Mouse (Mus musculus) testis, postnatal 14 days (tissue): ENCODE measurements at regions not wholly inside any gene's neighbourhood (a gene's known extent, or its start where the extent isn't known, plus 50 kb on each side); places are given as distances from the start of the nearest gene placed in this dataset.

Experiments used
- DNase-seq: peaks from one replicate; pipeline ENCODE4 v3.0.0; 2021; ENCODE audit warnings: low spot score

DNA sequence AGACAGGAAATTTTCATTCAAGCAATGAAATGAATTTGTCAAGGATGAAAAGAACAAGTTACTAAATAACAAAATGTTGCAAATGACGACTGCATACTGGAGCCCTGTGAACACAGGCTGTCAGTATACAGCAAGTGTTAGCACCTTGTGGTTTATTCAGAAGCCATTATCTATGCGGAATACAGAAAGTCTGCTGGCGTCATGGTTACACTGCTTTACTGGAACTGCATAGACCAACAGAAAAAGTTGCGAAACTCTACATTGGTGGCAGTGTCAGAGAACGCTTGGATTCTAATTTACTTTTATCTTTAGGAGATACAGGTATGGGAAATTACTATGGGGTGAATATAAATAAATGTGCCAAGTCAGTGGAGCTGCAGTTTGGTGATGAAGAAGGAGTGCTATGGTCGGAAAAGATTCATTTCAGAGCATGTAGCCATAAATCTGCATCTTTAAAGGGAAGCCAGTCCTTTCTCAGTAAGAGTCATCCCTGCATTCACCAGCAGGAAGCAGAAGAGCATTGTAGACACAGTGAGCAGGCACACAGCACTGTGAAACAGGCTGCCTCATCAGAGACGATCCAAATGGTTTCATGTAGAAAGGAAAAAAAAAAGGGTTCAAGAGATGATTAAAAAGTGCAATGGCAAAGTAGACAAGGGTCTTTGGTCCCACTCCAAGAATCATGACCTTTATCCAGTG is 586.3 kb downstream of the Kctd12 start:
- no peak for DNase-seq

DNA sequence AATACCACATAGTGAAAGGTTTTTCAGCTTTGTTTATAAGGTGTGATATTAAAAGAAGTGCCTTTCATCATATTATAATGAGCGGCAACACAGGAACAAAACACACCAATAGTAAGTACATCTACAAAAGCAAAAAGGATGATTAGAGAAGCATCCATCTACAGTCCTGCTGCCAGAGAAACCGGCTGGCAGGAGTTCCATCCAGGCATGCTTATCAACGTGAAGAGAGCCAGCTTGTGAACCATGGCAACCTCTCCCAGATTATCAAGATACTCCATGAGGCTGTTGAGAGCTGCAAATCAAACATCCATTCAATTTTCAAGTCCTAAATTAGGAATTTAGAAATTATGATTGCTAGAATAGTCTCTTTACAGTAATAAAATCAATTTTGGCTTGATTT is 590.1 kb downstream of the Kctd12 start:
- DNase-seq: no peak

DNA sequence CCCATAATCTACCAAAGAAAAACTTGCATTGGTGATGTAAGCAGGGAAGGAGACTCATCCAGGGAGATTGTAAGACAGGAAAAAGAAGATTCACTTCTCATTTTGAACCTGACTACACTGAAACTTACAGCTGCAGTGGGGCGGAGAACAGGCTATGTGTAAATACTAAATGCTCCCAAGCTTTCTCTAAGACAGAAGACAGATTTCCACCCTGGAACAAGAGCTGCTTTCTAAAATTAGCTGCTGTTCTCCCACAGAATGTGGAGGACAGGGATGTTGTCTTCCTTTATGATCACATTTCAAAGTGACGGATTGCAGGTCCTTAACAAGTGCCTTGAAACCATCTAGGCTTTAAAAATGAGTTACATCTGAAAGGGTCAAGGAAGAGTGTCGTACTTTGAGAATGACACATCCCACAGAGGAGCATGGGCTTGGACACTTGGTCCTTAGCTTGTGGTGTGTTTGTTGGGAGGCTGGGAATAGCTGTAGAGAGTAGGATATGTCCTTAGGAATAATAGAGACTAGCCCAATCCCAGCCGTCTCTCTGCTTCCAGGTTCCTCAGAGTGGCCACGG is 609.4 kb downstream of the Kctd12 start:
- no peak for DNase-seq

DNA sequence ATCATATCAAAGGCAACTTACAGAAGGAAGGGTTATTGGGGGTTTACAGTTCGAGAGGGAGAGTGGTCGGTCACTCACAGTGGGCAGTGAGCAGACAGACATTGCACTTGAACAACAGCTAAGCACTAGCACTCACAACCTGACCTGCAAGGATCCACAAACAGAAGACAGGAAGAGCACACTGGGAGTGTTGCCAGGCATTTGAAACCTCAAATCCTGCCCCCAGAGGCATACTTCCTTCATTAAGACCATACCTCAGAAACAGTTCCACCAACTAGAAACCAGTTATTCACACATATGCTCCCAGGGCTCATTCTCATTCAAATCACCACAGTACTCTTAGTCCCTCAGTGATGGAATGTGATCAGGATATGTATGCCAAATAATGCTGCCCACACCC is 620.8 kb downstream of the Kctd12 start:
- no peak for DNase-seq

DNA sequence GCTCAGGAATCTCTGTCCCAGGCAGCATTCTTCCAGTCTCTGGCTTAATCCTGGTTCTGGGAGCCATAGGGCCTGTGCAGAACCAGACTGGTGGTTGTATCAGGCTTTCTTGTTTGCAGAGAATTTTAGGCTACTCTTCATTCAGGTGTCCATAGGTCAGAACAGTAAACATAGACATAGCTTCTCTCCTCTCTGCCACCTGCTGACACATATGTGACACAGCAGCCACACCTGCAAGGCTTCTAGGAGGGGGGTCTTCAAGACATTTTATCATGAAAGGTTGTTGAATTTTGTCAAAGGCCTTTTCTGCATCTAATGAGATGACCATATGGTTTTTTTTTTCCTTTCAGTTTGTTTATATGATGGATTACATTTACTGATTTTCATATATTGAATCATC is 599.7 kb downstream of the Lmo7 start:
- DNase-seq: no peak

DNA sequence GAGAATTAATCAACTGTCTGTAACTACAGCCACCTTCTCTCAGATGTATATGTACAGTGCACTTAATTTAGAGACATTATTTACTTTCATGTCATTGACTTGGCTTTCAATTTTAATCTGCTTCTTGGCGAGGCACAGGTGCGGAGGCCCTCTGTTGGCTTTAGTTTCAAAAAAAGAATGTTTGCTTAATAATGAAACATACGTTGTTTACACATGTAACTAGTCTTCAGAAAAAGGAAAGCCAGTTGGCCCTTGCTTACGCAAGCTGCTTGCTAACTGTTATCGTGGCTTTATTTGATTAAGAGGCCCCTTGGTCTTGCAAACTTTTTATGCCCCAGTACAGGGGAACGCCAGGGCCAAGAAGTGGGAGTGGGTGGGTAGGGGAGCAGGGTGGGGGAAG is 576.6 kb downstream of the Lmo7 start:
- no peak for DNase-seq

DNA sequence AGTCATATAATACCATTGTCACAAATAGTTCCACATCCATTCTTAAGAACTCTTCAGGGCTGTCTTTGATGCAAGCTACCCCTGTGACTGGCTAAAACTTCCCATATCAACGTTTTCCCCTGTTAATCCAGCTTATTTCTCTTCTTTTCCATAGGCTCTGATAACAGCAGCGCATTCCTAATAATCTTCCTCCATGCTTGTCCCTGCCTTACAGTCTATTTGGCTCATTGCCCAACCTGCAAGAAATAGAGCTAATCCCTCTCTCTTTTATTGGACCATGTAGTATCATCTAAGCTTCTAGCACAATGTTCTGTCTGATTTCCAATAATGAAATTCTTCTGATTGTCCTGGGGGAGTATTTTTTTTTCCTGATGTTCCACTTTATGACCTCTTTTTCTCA is 573.1 kb downstream of the Lmo7 start:
- DNase-seq: no peak

DNA sequence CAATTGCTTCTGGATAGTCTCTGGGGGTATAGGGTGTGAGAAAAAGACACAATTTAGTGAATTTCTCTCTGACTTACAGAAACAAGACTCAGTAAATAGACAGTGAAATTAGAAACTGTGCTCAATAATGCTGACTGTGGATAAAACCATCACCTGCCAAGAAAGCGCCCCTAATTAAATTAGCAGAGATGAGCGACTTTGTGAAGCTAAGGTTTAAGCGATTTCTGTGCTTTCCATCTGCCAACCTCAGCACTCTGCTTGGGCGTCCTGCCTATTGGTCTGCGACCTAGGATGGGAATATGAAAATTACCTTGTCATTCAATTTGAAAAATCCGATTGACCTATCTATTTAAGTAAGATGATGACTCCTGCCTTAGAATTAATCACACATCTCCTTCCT is 570.5 kb downstream of the Lmo7 start:
- no peak for DNase-seq

DNA sequence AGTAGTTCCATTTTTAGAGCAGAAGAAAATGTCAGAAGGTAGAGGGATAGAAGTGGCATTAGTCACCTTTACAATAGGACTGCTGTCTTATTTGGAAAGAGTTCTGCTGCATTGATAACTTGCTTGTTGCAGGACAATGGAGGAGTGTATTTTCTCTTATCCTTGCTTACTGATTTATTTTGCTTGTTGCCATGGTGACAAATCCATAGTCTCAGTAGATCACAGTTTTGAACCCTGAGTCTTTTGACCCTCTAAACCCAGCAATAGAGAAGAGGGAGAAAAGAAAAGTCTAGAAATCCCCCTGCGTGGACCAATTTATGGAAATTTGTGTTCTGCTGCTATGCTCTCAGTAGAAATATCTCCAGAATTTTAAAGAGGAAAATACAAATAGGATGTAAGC is 561.6 kb downstream of the Lmo7 start:
- no peak for DNase-seq

DNA sequence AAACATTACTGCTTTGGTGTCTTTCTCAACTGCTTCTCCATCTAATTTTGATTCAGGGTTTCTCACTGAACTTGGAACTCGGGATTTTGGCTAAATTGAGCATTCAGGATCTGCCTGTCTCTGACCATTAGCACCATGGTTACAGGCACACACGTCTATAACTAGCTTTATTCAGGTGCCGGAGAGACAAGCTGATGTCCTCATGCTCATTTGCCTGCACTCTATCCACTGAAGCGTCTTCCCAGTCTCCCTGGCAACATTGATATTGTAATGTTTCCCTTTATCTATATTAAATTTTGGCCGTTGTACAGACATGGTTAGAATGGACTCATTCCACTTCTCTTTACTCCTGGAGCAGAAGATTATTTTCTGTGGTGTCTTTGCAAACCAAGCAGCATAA is 520.3 kb downstream of the Lmo7 start:
- no peak for DNase-seq

DNA sequence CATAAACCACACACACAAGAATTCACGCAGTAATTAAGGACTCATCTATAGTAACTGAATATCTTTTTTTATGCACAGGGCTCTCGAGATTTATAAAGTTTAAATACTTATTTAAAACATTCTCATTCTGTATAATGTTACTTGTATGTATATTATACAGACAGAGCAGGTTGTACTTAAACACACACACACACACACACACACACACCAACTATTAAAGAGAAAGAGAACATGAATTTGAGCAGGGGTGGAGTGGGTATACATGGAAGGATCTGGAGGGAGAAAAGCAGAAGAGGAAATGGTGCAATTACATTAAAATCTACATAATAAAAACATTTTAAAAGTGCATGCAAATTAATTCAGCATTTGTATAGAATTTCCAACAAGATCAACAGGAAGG is 518.8 kb downstream of the Lmo7 start:
- no peak for DNase-seq

DNA sequence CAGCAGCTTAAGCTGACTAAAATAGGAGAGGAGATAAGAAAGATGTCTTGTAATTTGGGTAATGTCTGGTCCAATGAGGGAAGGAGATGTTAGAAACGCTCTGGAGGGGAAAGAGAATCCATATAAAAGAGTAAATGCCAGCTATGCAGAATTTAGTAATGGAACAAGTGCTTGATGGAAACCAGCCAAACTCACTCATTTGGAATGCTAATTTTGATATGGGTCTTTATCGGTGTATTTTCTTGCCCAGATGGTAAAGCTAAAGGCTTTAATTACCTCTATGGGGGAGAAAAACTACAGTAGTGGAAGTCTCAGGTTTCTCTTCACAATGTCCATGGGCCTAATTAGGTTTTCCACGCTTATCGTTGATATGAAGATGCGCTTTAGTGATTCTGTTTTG is 518.3 kb downstream of the Lmo7 start:
- no peak for DNase-seq

DNA sequence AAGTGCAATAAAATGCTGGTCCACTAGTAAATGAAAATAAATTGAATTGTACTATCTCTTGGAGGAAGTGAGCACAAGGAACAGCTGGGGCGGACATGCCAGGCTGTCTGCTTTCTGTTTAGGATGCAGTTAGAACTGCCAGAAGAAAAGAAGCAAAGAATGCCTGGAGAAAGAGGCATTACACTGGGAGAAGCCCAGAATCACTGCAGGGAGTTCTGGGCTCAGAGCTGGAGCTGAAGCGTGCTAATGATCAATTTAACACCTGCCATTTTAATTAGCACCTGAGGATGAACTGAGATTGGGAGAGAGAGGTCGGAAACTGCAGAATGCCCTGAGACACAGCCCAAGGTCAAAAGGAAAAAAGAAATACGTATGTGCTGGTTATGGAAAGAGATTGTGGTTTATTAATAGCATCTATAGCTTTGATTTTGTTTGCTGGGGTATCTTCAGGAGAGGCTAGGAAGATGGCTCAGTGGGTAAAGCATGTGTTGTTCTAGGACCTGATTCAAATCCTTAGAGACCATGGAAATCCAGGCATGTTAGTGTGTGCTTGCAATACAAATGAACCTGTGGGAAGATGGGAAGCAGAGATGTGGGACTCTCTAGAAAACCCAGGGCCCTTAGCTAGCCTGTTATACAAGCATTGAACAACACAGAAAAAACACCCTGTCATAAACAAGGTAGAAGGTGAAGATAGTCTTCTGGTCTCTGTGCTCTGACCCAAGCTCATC is 514.2 kb downstream of the Lmo7 start:
- no peak for DNase-seq

DNA sequence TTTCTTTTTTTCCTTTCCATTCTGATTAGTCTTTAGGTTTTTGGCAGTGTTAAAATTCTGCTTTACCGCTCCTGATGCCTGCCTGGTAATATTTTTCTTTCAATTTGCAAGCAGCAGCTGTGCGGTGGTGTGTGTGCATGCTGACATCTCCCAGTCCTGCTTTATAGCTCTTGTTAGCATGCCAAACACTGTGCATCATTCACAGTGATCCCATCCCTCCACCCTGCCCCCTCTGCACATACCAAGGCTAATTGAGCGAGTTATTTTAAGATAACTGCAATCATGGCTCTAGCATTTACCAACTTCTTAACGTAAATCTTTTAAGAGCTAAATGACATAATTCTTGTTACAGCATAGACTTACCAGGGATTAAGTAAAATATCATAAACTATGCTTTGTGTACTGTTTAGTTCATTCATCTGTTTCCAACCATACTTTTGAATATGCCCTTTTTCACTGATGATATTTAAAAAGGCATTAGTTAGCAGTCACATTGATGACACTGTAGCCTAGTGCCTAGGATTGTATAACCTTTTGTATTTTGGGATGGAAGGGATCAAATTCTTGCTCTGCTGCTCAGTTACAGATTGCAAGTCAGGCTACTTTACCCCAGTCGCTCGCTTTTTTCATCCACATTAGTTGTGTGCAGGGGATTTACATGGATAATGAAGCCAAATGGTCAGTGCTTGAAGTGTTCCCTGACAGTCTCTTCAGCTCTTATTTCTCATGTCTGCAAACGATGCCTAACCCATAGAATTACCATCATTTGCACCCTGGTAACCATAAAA is 487.0 kb downstream of the Lmo7 start:
- DNase-seq: no peak

DNA sequence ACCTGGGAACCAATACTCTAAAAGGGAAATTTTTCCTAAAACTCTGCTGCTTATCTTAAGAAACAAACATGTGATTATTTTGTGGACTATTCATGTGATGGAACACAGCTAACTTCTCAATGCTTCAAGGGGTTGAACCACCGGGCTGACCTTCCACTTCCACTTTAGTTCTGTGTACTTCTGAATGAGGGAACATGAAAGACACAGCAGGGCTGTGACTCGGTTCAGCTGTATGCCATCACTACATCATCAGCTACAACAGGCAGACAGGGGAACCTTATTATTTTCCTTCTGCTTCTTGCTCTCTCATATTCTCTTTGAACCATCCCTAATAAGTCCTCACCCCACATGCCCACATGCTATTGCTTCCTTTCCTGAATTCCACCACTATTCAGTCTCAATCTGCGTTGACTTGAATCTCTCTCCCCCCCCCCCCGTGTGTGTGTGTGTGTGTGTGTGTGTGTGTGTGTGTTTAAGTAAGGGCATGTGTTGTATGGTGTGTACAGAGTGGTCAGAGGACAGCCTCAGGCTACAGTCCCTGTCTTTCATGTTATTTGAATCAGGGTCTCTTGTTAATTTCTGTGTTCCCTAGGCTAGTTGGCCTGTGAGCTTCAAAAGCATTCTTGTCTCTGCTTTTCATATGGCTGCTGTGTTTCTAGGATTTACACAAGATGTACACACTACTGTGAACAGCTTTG is 485.7 kb downstream of the Lmo7 start:
- DNase-seq: no peak

DNA sequence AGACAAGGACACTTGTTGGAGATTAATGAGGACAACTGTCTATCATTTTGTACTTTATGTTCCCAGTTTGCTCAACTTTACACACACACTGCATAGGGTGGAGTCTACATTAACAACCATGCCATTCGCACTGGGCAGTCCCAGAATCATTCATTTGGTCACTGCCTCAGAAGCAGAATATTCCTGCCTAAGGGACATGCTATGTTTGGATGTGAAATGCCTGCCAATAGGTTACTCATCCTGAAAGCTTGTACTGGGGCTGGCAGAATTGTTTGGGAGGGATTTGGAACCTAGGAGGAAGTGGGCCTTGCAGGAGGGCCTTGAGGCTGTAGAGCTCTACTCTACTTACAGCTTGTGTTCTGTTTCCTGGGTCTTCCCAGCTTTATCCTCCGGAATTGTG is 482.3 kb downstream of the Lmo7 start:
- no peak for DNase-seq

DNA sequence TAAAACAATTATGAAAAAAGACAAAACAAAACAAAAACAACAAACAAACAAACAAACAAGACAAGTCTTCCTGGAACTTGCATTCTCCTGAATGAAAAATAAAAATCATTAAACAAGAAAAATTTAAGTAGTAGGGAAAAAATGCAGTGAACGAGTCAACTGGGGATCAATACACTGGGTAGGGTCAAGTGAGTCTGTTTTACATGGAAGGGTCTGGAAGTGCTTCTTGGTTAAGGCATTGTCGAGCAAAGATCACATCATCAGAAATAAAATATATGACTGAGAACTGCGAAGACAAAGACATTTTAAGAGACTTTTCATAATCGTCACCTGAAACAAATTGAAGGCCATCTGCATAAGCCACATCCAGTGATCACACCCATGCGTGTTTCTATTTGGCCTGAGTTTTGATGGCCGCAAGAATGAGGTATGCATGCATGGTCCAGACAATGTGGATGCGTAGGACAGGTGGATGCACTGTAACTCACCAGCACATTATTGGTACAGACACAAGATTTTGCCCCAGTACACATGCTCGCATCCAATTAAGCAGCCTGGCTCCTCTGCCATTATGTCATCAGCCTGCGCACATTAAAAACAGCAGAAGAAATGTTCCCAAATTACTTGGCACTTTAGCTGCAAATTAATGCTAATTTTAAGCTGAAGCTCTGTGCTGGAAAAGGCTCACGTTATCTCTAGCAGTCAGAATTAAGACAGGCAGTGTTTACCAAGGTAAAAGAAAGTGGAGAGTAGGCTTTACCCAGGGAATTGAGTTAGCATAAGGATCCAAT is 475.3 kb downstream of the Lmo7 start:
- DNase-seq: no peak

DNA sequence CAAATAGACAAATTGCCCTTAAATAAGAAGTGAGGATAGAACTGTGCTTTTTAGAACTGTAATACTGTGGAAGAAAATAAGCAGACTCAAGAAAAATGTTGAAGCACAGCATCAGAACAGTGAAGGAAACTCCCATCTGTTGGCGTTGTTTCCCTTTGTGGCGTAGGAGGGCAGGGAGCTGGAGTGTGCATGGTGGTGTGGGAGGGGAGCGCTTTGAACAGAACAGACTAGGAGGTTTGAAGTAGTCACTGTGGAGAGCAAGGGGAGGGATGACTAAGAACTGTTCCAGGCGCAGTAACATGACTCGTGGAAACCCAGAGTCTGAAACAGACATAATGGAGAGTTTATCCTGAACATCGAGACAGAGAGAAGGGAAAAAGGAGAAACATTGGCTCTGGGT is 469.7 kb downstream of the Lmo7 start:
- no peak for DNase-seq

DNA sequence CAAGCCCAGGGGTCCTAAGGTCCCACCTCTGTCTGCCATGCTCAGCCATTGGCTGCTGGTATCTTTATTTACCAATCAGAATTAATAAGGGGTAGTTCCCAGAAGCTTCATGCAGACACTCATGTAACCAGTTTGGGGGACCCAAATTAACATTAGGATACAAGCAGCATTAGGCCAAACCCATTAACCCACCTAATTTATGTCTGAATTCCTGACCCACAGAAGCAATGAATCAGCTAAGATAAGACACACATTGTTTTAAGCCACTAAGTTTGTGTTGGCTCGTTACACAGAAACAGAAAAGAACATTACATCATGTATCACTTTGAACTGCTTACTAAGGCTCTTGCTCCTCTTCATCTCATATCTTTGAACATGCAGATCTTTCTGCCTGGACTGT is 461.0 kb downstream of the Lmo7 start:
- DNase-seq: no peak

DNA sequence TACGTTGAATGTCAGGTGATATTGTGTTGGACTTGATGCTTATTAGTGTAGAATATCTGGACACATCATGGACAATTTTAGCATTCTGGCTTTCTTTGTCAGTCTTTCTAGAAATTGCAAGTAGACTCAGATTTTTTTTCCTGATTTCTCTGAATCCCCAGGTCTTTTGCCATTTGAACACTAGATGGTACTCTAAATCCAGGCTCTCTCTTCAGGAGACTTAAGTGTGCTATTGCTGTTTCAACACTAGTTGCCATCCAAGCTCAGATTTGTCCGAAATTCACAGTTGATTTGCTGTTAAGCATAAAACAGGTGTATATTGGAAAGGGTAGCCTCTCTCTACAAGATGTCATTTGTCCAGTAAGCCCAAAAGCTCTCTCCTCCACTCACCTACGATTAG is 451.5 kb downstream of the Lmo7 start:
- DNase-seq: no peak

DNA sequence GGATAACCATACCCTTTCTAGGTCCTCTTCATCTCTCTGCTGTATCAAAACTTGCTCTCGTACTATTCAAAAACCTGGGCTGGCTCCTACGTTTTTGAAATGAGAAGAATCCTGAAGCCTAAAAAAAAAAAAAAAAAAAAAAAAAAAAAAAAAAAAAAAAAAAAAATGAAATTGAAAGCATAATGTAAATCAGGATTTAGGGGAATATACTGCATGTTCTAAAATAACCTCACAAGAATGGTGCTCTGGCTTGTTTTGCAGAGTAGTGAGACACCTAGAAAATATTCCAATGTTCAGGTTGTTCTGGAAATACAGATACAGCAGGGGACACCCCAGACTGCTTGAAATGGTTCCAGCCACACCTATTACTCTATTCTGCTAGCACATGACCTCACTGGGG is 442.0 kb downstream of the Lmo7 start:
- no peak for DNase-seq
